ENCODE assay signal across 8 mouse cellular contexts in the genomic region with DNA sequence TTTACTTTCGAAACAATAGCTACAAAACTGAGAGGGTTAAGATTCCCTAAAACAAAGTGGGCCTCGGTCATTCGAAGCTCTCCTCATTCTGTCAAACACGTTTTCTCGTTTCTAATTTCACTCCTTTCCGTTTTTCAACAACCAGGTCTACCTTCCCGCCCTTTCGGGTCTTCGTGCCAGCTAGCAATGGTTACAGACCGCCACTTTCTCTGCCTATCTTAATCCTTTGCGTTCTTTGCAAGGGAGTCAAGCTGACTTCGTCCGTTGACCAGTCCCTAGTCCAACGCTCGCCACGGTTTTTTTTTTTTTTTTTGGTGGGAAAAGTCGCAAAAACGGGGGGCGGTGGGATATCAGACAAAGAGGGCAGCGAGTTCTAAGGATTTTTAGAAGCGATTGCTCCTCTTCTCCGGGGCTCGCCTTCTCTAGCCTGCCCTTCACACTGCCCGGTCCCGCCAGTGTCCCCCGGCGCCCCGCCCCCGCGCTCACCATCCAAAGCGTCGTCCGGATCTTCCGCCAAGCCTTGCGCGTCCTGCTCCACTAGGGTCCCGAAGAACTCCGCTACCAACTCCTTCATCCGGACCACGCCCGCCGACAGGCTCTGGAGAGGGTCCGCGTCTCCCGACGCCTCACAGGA. TPM values are rescaled to one million over a fixed set of nuclear protein-coding genes. Genes with fewer than 3 reads are reported as not detected.
A peak's percentile ranks its signal among the peaks of the same experiment; 100 is the strongest.
DNase-seq lines count a peak whose midpoint lies in the region; ATAC-seq and TF ChIP-seq lines count a peak whose summit lies in the region.

No protein-coding gene starts in this region.

- DNase-seq in embryo, embryonic 10 days (ENCODE audit: low spot score): peak; percentile 16
- DNase-seq in embryo, embryonic 9.5 days (ENCODE audit: extremely low spot score): no peak
- no peak for DNase-seq in ES-E14 (ENCODE audit: low read depth, low spot score)
- no peak for DNase-seq in forebrain, embryonic 11.5 days (ENCODE audit: low spot score)
- DNase-seq in limb, embryonic 11.5 days (ENCODE audit: low spot score): no peak
- no peak for DNase-seq in urinary bladder, postnatal 14 days (ENCODE audit: low spot score)
- DNase-seq in spleen, postnatal 36 days (ENCODE audit: low spot score in 2 of 2): no peak

- H3K27me3 ChIP-seq in forebrain, embryonic 11.5 days (ENCODE audit: control insufficient read depth, insufficient read depth, low read length): no peaks in the 10 kb centered on the region
- H3K27me3 ChIP-seq in limb, embryonic 11.5 days (ENCODE audit: control insufficient read depth, insufficient read depth, low read length): no peaks in the 10 kb centered on the region
- no peaks in the 10 kb centered on the region for H3K27me3 ChIP-seq in neural tube, embryonic 14.5 days (ENCODE audit: control insufficient read depth, insufficient read depth, low read length)

- H3K4me3 ChIP-seq in ES-E14 (ENCODE audit: insufficient read depth in 1 of 2, low read depth in 1 of 2, low read length in 2 of 2, poor library complexity in 1 of 2, severe bottlenecking in 1 of 2): peak overlapping the region; percentile 79 to 97
- peak overlapping the region; percentile 75 for H3K4me3 ChIP-seq in forebrain, embryonic 11.5 days (ENCODE audit: low read depth, low read length)
- H3K4me3 ChIP-seq in limb, embryonic 11.5 days (ENCODE audit: low read depth, low read length): peak overlapping the region; percentile 73
- peak overlapping the region; percentile 86 for H3K4me3 ChIP-seq in neural tube, embryonic 14.5 days (ENCODE audit: low read depth, low read length)

- H3K9me3 ChIP-seq in ES-E14 (ENCODE audit: control insufficient read depth, insufficient read depth, low read depth, low read length): no peaks in the 10 kb centered on the region
- no peaks in the 10 kb centered on the region for H3K9me3 ChIP-seq in forebrain, embryonic 11.5 days (ENCODE audit: control insufficient read depth, low read length)
- no peaks in the 10 kb centered on the region for H3K9me3 ChIP-seq in limb, embryonic 11.5 days (ENCODE audit: control insufficient read depth, low read length)
- no peaks in the 10 kb centered on the region for H3K9me3 ChIP-seq in neural tube, embryonic 14.5 days (ENCODE audit: control insufficient read depth, low read length)

- H3K9ac ChIP-seq in ES-E14 (ENCODE audit: insufficient read depth, low read depth, low read length, poor library complexity, severe bottlenecking): peak overlapping the region; percentile 82
- peak overlapping the region; percentile 75 for H3K9ac ChIP-seq in forebrain, embryonic 11.5 days (ENCODE audit: low read length)
- H3K9ac ChIP-seq in limb, embryonic 11.5 days (ENCODE audit: low read length): peak overlapping the region; percentile 82
- H3K9ac ChIP-seq in neural tube, embryonic 14.5 days (replicated peaks; ENCODE audit: low read depth, low read length): peak overlapping the region; percentile 46

- peaks cover 0 to 4% of the 10 kb centered on the region in 2 experiments; a peak in 2 of 4 replicates for H3K4me1 ChIP-seq in ES-E14 (ENCODE audit: control insufficient read depth in 2 of 2, insufficient read depth in 2 of 2, low read length in 2 of 2, poor library complexity in 1 of 2)
- H3K4me1 ChIP-seq in forebrain, embryonic 11.5 days (replicated peaks; ENCODE audit: control insufficient read depth, insufficient read depth, low read length): peaks cover 8% of the 10 kb centered on the region; the same call in 1 of the 2 replicates
- H3K4me1 ChIP-seq in limb, embryonic 11.5 days (ENCODE audit: control insufficient read depth, insufficient read depth, low read length): peaks cover 6% of the 10 kb centered on the region; the same call in 1 of the 2 replicates
- peaks cover 14% of the 10 kb centered on the region for H3K4me1 ChIP-seq in neural tube, embryonic 14.5 days (ENCODE audit: control insufficient read depth, insufficient read depth, low read length)

- peaks cover 5% of the 10 kb centered on the region; the same call in 1 of the 2 replicates for H3K36me3 ChIP-seq in ES-E14 (ENCODE audit: control insufficient read depth, insufficient read depth, low read length, poor library complexity, severe bottlenecking)
- H3K36me3 ChIP-seq in forebrain, embryonic 11.5 days (ENCODE audit: control insufficient read depth, insufficient read depth, low read length): no peaks in the 10 kb centered on the region
- H3K36me3 ChIP-seq in limb, embryonic 11.5 days (ENCODE audit: control insufficient read depth, insufficient read depth, low read length): no peaks in the 10 kb centered on the region
- H3K36me3 ChIP-seq in neural tube, embryonic 14.5 days (ENCODE audit: control insufficient read depth, insufficient read depth, low read length): no peaks in the 10 kb centered on the region

- ATAC-seq in forebrain, embryonic 11.5 days (replicated peaks; ENCODE audit: low FRiP score): peak; percentile 81; the same call in 1 of the 2 replicates
- ATAC-seq in limb, embryonic 11.5 days (ENCODE audit: insufficient number of reproducible peaks, low FRiP score, low TSS enrichment, low read depth): peak; percentile 85
- ATAC-seq in neural tube, embryonic 14.5 days (ENCODE audit: low read depth): peak; percentile 85

- peak overlapping the region; percentile 82 for H3K4me2 ChIP-seq in forebrain, embryonic 11.5 days (ENCODE audit: low read depth, low read length, severe bottlenecking)
- peak overlapping the region; percentile 70 for H3K4me2 ChIP-seq in limb, embryonic 11.5 days (ENCODE audit: low read depth, severe bottlenecking)
- peak overlapping the region; percentile 59 for H3K4me2 ChIP-seq in neural tube, embryonic 14.5 days (ENCODE audit: low read depth, low read length)

- peak overlapping the region; percentile 72 for H3K27ac ChIP-seq in ES-E14 (ENCODE audit: insufficient read depth, low read depth, low read length, poor library complexity, severe bottlenecking)
- peak overlapping the region; percentile 84 for H3K27ac ChIP-seq in forebrain, embryonic 11.5 days (ENCODE audit: low read depth, low read length)
- peak overlapping the region; percentile 63 for H3K27ac ChIP-seq in limb, embryonic 11.5 days (replicated peaks; ENCODE audit: low read depth, low read length)
- peak overlapping the region; percentile 77 for H3K27ac ChIP-seq in neural tube, embryonic 14.5 days (ENCODE audit: low read depth, low read length)

- 1% methylated on average over 46 of the region's 46 CpGs for WGBS in forebrain, embryonic 11.5 days
- 2% methylated on average over 46 of the region's 46 CpGs for WGBS in limb, embryonic 11.5 days
- WGBS in neural tube, embryonic 14.5 days: 2% methylated on average over 46 of the region's 46 CpGs

- in situ Hi-C loops in ES-E14 (cut with MboI; ENCODE audit: low sequenced_read_pairs in 2 of 2, unreplicated experiment in 2 of 2): loop anchor here in 1 of 2 experiments (25.0 kb wide), 1 partner anchor 770 kb away; the partner anchor contains the start of gene Cpsf2

TF ChIP-seq in ES-E14, 5 proteins besides CTCF, POLR2A, EP300 and RAD21:
- TF ChIP-seq ZNF384 (IDR thresholded peaks at IDR 0.05; ENCODE audit: low read depth, low read length) (peak; percentile 75), MAFK (IDR thresholded peaks at IDR 0.05; ENCODE audit: insufficient read depth, low read depth, low read length) (no peak), HCFC1 (IDR thresholded peaks at IDR 0.05; ENCODE audit: borderline replicate concordance, insufficient read depth, low read length) (no peak)

RNA-seq across cellular contexts. Expression of gene Gm28051, which starts 0.4 kb away (rescaled TPM):
- total RNA-seq in ES-E14 (2012; rRNA removed): not detected in 2 replicates
- polyA plus RNA-seq in forebrain, embryonic 11.5 days (2014; fragmentation: Nextera tagmentation; extraction: Ambion mirVana): not detected in 2 replicates
- 0.40 TPM in 1 of 2 replicates, not detected in the other for polyA plus RNA-seq in limb, embryonic 11.5 days (2014; fragmentation: Nextera tagmentation; extraction: Ambion mirVana)
- polyA plus RNA-seq in neural tube, embryonic 14.5 days (2014; fragmentation: Nextera tagmentation; extraction: Ambion mirVana): not detected in 2 replicates

RNA-seq across cellular contexts. Expression of gene Gon7, which starts 0.4 kb away (rescaled TPM):
- total RNA-seq in ES-E14 (2012; rRNA removed): 31.8 and 34.2 TPM in 2 replicates
- polyA plus RNA-seq in forebrain, embryonic 11.5 days (2014; fragmentation: Nextera tagmentation; extraction: Ambion mirVana): 45.9 and 46.0 TPM in 2 replicates
- polyA plus RNA-seq in limb, embryonic 11.5 days (2014; fragmentation: Nextera tagmentation; extraction: Ambion mirVana): 43.7 and 43.9 TPM in 2 replicates
- 46.9 and 54.2 TPM in 2 replicates for polyA plus RNA-seq in neural tube, embryonic 14.5 days (2014; fragmentation: Nextera tagmentation; extraction: Ambion mirVana)

RNA-seq across cellular contexts. Expression of gene Ubr7, which starts 0.6 kb away (rescaled TPM):
- total RNA-seq in ES-E14 (2012; rRNA removed): 74.6 and 87.5 TPM in 2 replicates
- 70.6 and 79.2 TPM in 2 replicates for polyA plus RNA-seq in forebrain, embryonic 11.5 days (2014; fragmentation: Nextera tagmentation; extraction: Ambion mirVana)
- 58.6 and 59.2 TPM in 2 replicates for polyA plus RNA-seq in limb, embryonic 11.5 days (2014; fragmentation: Nextera tagmentation; extraction: Ambion mirVana)
- 43.5 and 47.1 TPM in 2 replicates for polyA plus RNA-seq in neural tube, embryonic 14.5 days (2014; fragmentation: Nextera tagmentation; extraction: Ambion mirVana)

RNA-seq across cellular contexts. Expression of gene Gm20604, which starts 1.3 kb away (rescaled TPM):
- 8.7 and 10.1 TPM in 2 replicates for total RNA-seq in ES-E14 (2012; rRNA removed)
- polyA plus RNA-seq in forebrain, embryonic 11.5 days (2014; fragmentation: Nextera tagmentation; extraction: Ambion mirVana): 31.8 and 32.7 TPM in 2 replicates
- polyA plus RNA-seq in limb, embryonic 11.5 days (2014; fragmentation: Nextera tagmentation; extraction: Ambion mirVana): 35.8 and 36.8 TPM in 2 replicates
- polyA plus RNA-seq in neural tube, embryonic 14.5 days (2014; fragmentation: Nextera tagmentation; extraction: Ambion mirVana): 50.7 and 57.1 TPM in 2 replicates

RNA-seq across cellular contexts. Expression of gene Tmem251, which starts 13.6 kb away (rescaled TPM):
- 2.9 and 4.0 TPM in 2 replicates for total RNA-seq in ES-E14 (2012; rRNA removed)
- 12.7 and 14.0 TPM in 2 replicates for polyA plus RNA-seq in forebrain, embryonic 11.5 days (2014; fragmentation: Nextera tagmentation; extraction: Ambion mirVana)
- 9.7 and 10.7 TPM in 2 replicates for polyA plus RNA-seq in limb, embryonic 11.5 days (2014; fragmentation: Nextera tagmentation; extraction: Ambion mirVana)
- 12.4 and 12.6 TPM in 2 replicates for polyA plus RNA-seq in neural tube, embryonic 14.5 days (2014; fragmentation: Nextera tagmentation; extraction: Ambion mirVana)
